Mouse (Mus musculus): ENCODE results near the gene Gm21954.

DNA sequence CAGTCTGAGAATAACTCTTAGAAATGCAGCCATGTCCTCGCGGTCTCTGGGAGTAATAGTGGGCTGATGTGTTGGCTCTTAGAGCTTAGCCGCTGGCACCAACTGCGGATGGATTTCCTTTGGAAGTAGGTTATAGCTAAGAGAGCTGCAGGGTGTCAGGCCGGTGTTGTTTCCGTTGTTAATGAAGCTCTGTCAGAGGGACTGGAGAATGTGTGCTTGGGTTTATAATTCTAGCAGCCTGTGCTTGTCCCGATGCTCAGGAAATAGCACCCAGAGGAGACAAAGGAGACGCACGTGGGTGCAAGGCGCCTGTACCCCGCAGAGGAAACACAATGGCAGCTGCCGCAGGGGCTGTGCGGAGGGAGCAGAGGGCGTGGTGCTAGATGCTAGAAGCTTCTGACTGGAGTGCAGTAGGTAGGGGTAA, 56.5 kb downstream of the Gm21954 start:
- TF ChIP-seq POLR2A (IDR thresholded peaks at IDR 0.05; ENCODE audit: control insufficient read depth, low read depth, low read length): no peak
- no peak for TF ChIP-seq CTCF (IDR thresholded peaks at IDR 0.05; ENCODE audit: control insufficient read depth, insufficient read depth, insufficient replicate concordance, low read depth, low read length)
